ENCODE assay signal across 11 mouse cellular contexts in the genomic region with DNA sequence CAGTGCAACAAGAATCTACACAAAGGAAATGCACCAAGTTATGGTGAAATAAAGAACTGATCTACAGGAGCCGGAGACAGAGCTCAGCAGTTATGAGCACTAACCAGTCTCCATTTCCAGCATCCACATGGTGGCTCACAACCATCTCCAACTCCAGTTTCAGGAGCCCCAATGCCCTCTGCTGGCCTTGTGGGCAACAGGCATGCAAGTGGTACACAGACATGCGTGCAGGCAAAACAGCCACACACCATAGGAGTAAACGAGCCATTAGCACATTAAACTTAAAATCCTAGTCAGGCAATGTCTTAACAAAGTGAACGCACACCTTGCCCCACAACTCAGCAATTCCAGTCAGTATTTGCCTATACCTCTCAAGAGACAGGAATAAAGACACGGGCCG. TPM values are rescaled to one million over a fixed set of nuclear protein-coding genes. Genes with fewer than 3 reads are reported as not detected.
A peak's percentile ranks its signal among the peaks of the same experiment; 100 is the strongest.
DNase-seq lines count a peak whose midpoint lies in the region; ATAC-seq and TF ChIP-seq lines count a peak whose summit lies in the region.
"Had no signal": no experiment of that assay in that cellular context is flagged by ENCODE, and none has a peak within 500 bp of the region (broad histone marks: within the 10 kb centered on the region; RNA-seq: fewer than 3 reads in every experiment).

No protein-coding gene starts in this region.

- 80% methylated on average over 6 of the region's 6 CpGs for WGBS in forebrain, embryonic 14.5 days

- H3K9ac ChIP-seq in forebrain, embryonic 14.5 days (ENCODE audit: low read length): no peak overlapping the region

- peak; percentile 60 for TF ChIP-seq CTCF in layer of hippocampus, adult 2 months (conservative IDR thresholded peaks at IDR 0.05)

- 0 out of 2 replicates have a peak, but pooled peaks have one; percentile 39 for ATAC-seq in megakaryocyte-erythroid progenitor cell, adult 5-6 weeks (replicated peaks; ENCODE audit: low FRiP score, low TSS enrichment, poor library complexity, severe bottlenecking)
- ATAC-seq in forebrain, embryonic 14.5 days: no peak

- no peaks in the 10 kb centered on the region for H3K36me3 ChIP-seq in forebrain, embryonic 14.5 days (ENCODE audit: control insufficient read depth, insufficient read depth, low read length)

- H3K4me2 ChIP-seq in forebrain, embryonic 14.5 days (ENCODE audit: low read length): no peak overlapping the region

- H3K4me3 ChIP-seq in layer of hippocampus, adult 2 months: no peak overlapping the region
- H3K4me3 ChIP-seq in forebrain, embryonic 14.5 days (ENCODE audit: low read depth, low read length): no peak overlapping the region
- H3K4me3 ChIP-seq: megakaryocyte, embryonic 14.5 days had no signal

- no peak overlapping the region for H3K27ac ChIP-seq in layer of hippocampus, adult 2 months
- no peak overlapping the region for H3K27ac ChIP-seq in forebrain, embryonic 14.5 days (ENCODE audit: low read depth, low read length)

- H3K27me3 ChIP-seq in forebrain, embryonic 14.5 days (replicated peaks; ENCODE audit: control insufficient read depth, insufficient read depth, low read length): no peaks in the 10 kb centered on the region

- DNase-seq in layer of hippocampus, adult 2 months (ENCODE audit: low spot score in 2 of 2): no peak
- DNase-seq in layer of hippocampus, adult 11-12 months (ENCODE audit: low spot score): no peak
- peak; percentile 22 for DNase-seq in CD4-positive helper T cell, adult 2 months (ENCODE audit: low read depth, low spot score)
- peak; percentile 84 for DNase-seq in R1 (ENCODE audit: low read depth, low spot score)
- DNase-seq in urinary bladder, postnatal 10 days (ENCODE audit: low spot score): no peak
- no peak for DNase-seq in forebrain, embryonic 14.5 days (ENCODE audit: low spot score)
- DNase-seq: adrenal gland, postnatal 10 days; heart, postnatal 10 days; layer of hippocampus, postnatal 36 days had no signal

- H3K4me1 ChIP-seq in forebrain, embryonic 14.5 days (ENCODE audit: control insufficient read depth, insufficient read depth, low read length): peaks cover 1% of the 10 kb centered on the region

- H3K9me3 ChIP-seq in forebrain, embryonic 14.5 days (replicated peaks; ENCODE audit: control insufficient read depth, low read length): no peaks in the 10 kb centered on the region
- H3K9me3 ChIP-seq: megakaryocyte, embryonic 14.5 days had no signal

RNA-seq across cellular contexts. Expression of a gene that starts 4.1 kb away (rescaled TPM):
- 100 to 1,000 TPM; 215 to 248 TPM for total RNA-seq in layer of hippocampus, adult 2 months (2021)
- 4.4 and 5.2 TPM in 2 replicates for total RNA-seq in megakaryocyte-erythroid progenitor cell, adult 5-6 weeks (2014; fragmentation: Nextera tagmentation)
- 2.7 TPM in 1 of 2 replicates, not detected in the other for total RNA-seq in megakaryocyte-erythroid progenitor cell, adult 5-6 weeks (2017)
- polyA plus RNA-seq in forebrain, embryonic 14.5 days (2014; fragmentation: Nextera tagmentation; extraction: Ambion mirVana): 338 TPM in 2 replicates

RNA-seq across cellular contexts. Expression of a gene that starts 35.6 kb away (rescaled TPM):
- 100 to 1,000 TPM; 283 to 297 TPM for total RNA-seq in layer of hippocampus, adult 2 months (2021)
- 192 and 212 TPM in 2 replicates for total RNA-seq in megakaryocyte-erythroid progenitor cell, adult 5-6 weeks (2014; fragmentation: Nextera tagmentation)
- 189 and 243 TPM in 2 replicates for total RNA-seq in megakaryocyte-erythroid progenitor cell, adult 5-6 weeks (2017)
- polyA plus RNA-seq in forebrain, embryonic 14.5 days (2014; fragmentation: Nextera tagmentation; extraction: Ambion mirVana): 808 and 966 TPM in 2 replicates

Comparison
In these comparisons a context has a peak if more than half of its experiments do, and no peak if none do; other contexts are left out.
1. DNase-seq: peak in CD4-positive helper T cell, adult 2 months (single experiment) and R1 (single experiment); none in layer of hippocampus, adult 2 months (0 of 2), layer of hippocampus, adult 11-12 months (single experiment), urinary bladder, postnatal 10 days (single experiment) and forebrain, embryonic 14.5 days (single experiment).
2. RNA of a gene that starts 4.1 kb away (total RNA-seq): 215 to 248 TPM in layer of hippocampus, adult 2 months; 2.7 to 5.2 TPM in megakaryocyte-erythroid progenitor cell, adult 5-6 weeks; every median in the first group is over 10 times any median in the second.